Mouse (Mus musculus): Measurements from ENCODE around the gene Ttk. TPM values are rescaled to one million over a fixed set of nuclear protein-coding genes. Genes with fewer than 3 reads are reported as not detected.
A peak's percentile ranks its signal among the peaks of the same experiment; 100 is the strongest.

The Ttk gene
- total and polyA plus RNA-seq, 3 experiments: 19.9 to 37.2 (median 26.6) TPM

DNA sequence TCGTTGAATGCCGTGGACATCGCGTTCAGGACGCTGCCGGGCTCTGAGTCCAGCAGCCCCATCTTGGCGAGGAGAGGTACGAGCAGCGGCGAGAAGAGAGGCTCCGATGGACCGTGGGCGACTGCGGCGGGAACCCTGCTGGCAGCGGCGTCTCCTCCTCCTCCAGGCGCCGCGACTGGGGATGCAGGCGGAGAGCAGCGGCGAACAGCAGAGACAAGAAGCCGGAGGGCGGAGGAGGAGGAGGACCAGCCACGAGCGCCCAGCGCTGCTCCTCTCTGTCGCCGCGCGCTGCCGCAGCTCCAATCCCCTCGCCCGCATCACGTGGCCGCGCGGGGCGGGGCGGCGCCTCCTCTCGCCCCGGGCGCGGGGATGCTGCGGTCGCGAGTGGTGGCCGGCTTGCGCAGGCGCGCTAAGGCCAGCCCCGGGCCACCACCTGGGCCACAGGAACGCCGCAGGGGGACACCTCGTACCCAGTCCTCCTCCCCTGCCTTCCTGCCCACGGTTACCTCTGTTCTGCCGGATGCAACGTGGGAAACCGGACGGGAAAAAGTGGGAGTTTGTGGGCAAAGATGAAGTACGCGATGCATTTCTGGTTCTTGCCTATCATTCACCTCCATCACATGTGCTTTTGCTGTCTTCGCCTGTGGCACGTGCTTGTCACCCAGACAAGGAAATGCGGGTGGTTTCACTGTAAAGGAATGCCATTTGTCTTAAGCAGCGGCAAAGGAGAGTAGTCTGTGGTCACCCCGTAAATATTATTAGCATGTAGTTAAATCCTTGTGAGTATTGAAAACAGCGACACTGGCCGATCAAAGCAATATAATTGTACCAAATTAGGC lies 28.3 kb upstream of the Ttk start, which contains the start of gene Elovl4:
TSS of gene Elovl4 (minus strand) at position 301 of the 839 bp plus-strand sequence.
- H3K27ac ChIP-seq (ENCODE audit: insufficient read depth, low read depth): no peak within 1 kb of the TSS
- no peak within 1 kb of the TSS for H3K9ac ChIP-seq (ENCODE audit: insufficient read depth, low read depth)
- H3K79me2 ChIP-seq (replicated peaks; ENCODE audit: control insufficient read depth, extremely low read depth, insufficient read depth, poor library complexity, severe bottlenecking): no peaks in the 10 kb centered on the region
- DNase-seq (ENCODE audit: extremely low read depth): no peak
- in situ Hi-C loops (cut with MboI; ENCODE audit: low pct_ligation_motif_present, low pct_unique_long_range_greater_than_20kb, low sequenced_read_pairs) (no loop called here), dilution Hi-C loops (cut with MboI; ENCODE audit: extremely low pct_ligation_motif_present, extremely low pct_unique_long_range_greater_than_20kb, low sequenced_read_pairs) (no loop called here)
- no peaks in the 10 kb centered on the region for H3K36me3 ChIP-seq (replicated peaks in 1 of 2; ENCODE audit: control insufficient read depth in 1 of 2, insufficient read depth in 1 of 2, low read length in 1 of 2)
- H3K4me3 ChIP-seq (replicated peaks in 1 of 3; ENCODE audit: low read depth in 2 of 3, low read length in 2 of 3, poor library complexity in 1 of 3): no peak within 1 kb of the TSS
- H3K4me2 ChIP-seq (ENCODE audit: insufficient read depth, low read depth, poor library complexity, severe bottlenecking): peak within 1 kb of the TSS; percentile 13
- no peaks in the 10 kb centered on the region for H3K27me3 ChIP-seq (replicated peaks)
- no peaks in the 10 kb centered on the region for H3K9me3 ChIP-seq (replicated peaks; ENCODE audit: low read length)
- no peak for TF ChIP-seq CHD1 (IDR thresholded peaks at IDR 0.05; ENCODE audit: low read depth, low read length)
- peak; percentile 70; the same call in 1 of the 2 replicates for TF ChIP-seq MAX (IDR thresholded peaks at IDR 0.05; ENCODE audit: low read length)
- no peak for TF ChIP-seq TBP (conservative IDR thresholded peaks at IDR 0.05; ENCODE audit: low read depth, low read length)
- no peak for TF ChIP-seq RAD21 (IDR thresholded peaks at IDR 0.05; ENCODE audit: low read depth, low read length)
- TF ChIP-seq MAZ (IDR thresholded peaks at IDR 0.05; ENCODE audit: low read depth, low read length): no peak
- TF ChIP-seq UBTF (IDR thresholded peaks at IDR 0.05; ENCODE audit: low read depth, low read length): no peak
- TF ChIP-seq USF2 (conservative IDR thresholded peaks at IDR 0.05; ENCODE audit: low read depth, low read length): no peak
- TF ChIP-seq CHD2 (IDR thresholded peaks at IDR 0.05; ENCODE audit: low read length): no peak
- TF ChIP-seq SIN3A (IDR thresholded peaks at IDR 0.05; ENCODE audit: low read length): no peak
- TF ChIP-seq EP300 (IDR thresholded peaks at IDR 0.05; ENCODE audit: low read length): no peak
- TF ChIP-seq MAFK (IDR thresholded peaks at IDR 0.05; ENCODE audit: insufficient replicate concordance, low read length): no peak
- TF ChIP-seq ZKSCAN1 (IDR thresholded peaks at IDR 0.05; ENCODE audit: borderline replicate concordance, low read depth, low read length): no peak
- TF ChIP-seq TCF12 (IDR thresholded peaks at IDR 0.05; ENCODE audit: low read depth, low read length): no peak
- no peak for TF ChIP-seq CTCF (conservative IDR thresholded peaks at IDR 0.05 in 1 of 2, IDR thresholded peaks at IDR 0.05 in 1 of 2; ENCODE audit: low read depth in 2 of 2, low read length in 2 of 2)
- no peak for TF ChIP-seq ZMIZ1 (IDR thresholded peaks at IDR 0.05; ENCODE audit: low read depth, low read length)
- TF ChIP-seq MEF2A (IDR thresholded peaks at IDR 0.05; ENCODE audit: borderline replicate concordance, low read depth, low read length): no peak
- no peak for TF ChIP-seq IRF4 (IDR thresholded peaks at IDR 0.05; ENCODE audit: low read depth, low read length)
- TF ChIP-seq HCFC1 (IDR thresholded peaks at IDR 0.05; ENCODE audit: low read depth, low read length): no peak
- TF ChIP-seq JUN (IDR thresholded peaks at IDR 0.05; ENCODE audit: insufficient read depth, low read depth, low read length): no peak
- no peak for TF ChIP-seq E2F4 (IDR thresholded peaks at IDR 0.05; ENCODE audit: insufficient replicate concordance, low read depth, low read length)
- TF ChIP-seq POLR2AphosphoS2 (IDR thresholded peaks at IDR 0.05; ENCODE audit: low read depth, low read length): no peak
- TF ChIP-seq BHLHE40 (IDR thresholded peaks at IDR 0.05; ENCODE audit: low read depth, low read length): peak; percentile 56
- TF ChIP-seq ELF1 (IDR thresholded peaks at IDR 0.05; ENCODE audit: low read depth, low read length): no peak
- peak; percentile 34 for TF ChIP-seq USF1 (IDR thresholded peaks at IDR 0.05; ENCODE audit: low read depth, low read length)
- TF ChIP-seq ETS1 (conservative IDR thresholded peaks at IDR 0.05; ENCODE audit: low read depth, low read length): no peak
- no peak for TF ChIP-seq ZNF384 (IDR thresholded peaks at IDR 0.05; ENCODE audit: low read depth, low read length)
- TF ChIP-seq NRF1 (IDR thresholded peaks at IDR 0.05; ENCODE audit: low read depth, low read length): peak; percentile 54
- TF ChIP-seq NELFE (IDR thresholded peaks at IDR 0.05; ENCODE audit: low read depth, low read length): no peak
- no peak for TF ChIP-seq JUND (conservative IDR thresholded peaks at IDR 0.05; ENCODE audit: low read depth, low read length)
- TF ChIP-seq ZC3H11A (IDR thresholded peaks at IDR 0.05; ENCODE audit: low read depth, low read length): no peak
- no peak for TF ChIP-seq MYC (IDR thresholded peaks at IDR 0.05; ENCODE audit: low read depth, low read length)
- TF ChIP-seq SMC3 (IDR thresholded peaks at IDR 0.05; ENCODE audit: low read depth, low read length): no peak
- peaks cover 3 to 5% of the 10 kb centered on the region in 2 experiments; a peak in 2 of 4 replicates for H3K4me1 ChIP-seq (ENCODE audit: control insufficient read depth in 1 of 2, insufficient read depth in 2 of 2)

Measured in CH12.LX (cell line).